Mouse (Mus musculus) brain, embryonic 14.5 days (tissue): ENCODE results near the gene Dcun1d2.

ENCODE experiments used
- CTCF ChIP-seq: fragments of 200-500 bp; IDR thresholded peaks from 2 replicates; pipeline ENCODE4 v1.5.1; 2012; ENCODE audit warnings: inconsistent platforms, mild to moderate bottlenecking, moderate library complexity, borderline replicate concordance; ENCODE audit not compliant: insufficient read depth, insufficient read length; ENCODE audit errors: extremely low read depth
- POLR2A ChIP-seq: fragments of 200-500 bp; IDR thresholded peaks from 2 replicates; pipeline ENCODE4 v1.6.1; 2012; ENCODE audit warnings: mild to moderate bottlenecking, inconsistent platforms, borderline replicate concordance; ENCODE audit not compliant: poor library complexity, insufficient read depth, insufficient read length, severe bottlenecking; ENCODE audit errors: extremely low read depth

DNA sequence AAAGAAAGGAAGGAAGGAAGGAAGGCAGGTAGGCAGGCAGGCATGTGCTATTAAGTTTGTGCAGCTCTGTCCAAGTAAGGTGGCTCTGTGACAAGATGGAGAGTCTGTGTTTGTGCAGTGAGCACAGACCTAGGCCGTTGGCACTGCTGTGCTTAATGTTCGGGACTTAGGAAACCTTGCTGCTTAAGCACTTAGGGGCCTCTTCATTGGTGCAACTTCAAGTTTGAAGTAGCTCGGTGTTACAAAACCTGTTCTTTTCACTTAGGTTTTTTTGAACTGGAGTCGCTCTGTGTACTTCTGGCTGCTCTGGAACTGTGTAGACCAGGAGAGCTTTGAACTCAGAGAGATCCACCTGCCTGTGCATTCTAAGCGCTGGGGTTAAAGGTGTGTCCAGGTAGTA is 15.1 kb downstream of the Dcun1d2 start:
- TF ChIP-seq CTCF (no peak), POLR2A (no peak)
